Mouse (Mus musculus) erythroblast, embryonic 14.5 days (primary cell): ENCODE data around the gene Smad3. TPM values are rescaled to one million over a fixed set of nuclear protein-coding genes. Genes with fewer than 3 reads are reported as not detected.
A peak's percentile ranks its signal among the peaks of the same experiment; 100 is the strongest.

Experiments
- H3K27me3 ChIP-seq: 2 replicates; pipeline ENCODE4 v1.6.1; 2012; ENCODE audit warnings: inconsistent platforms; ENCODE audit not compliant: control insufficient read depth
- H3K36me3 ChIP-seq: 2 replicates; pipeline ENCODE4 v1.6.1; 2012; ENCODE audit warnings: mild to moderate bottlenecking, inconsistent platforms; ENCODE audit not compliant: control insufficient read depth
- H3K4me1 ChIP-seq: 2 replicates; pipeline ENCODE4 v1.6.1; 2012; ENCODE audit warnings: inconsistent platforms; ENCODE audit not compliant: control insufficient read depth
- H3K4me3 ChIP-seq: replicated peaks from 2 replicates; pipeline ENCODE3; 2012; ENCODE audit warnings: moderate library complexity, mild to moderate bottlenecking, inconsistent platforms
- H3K9me3 ChIP-seq: 2 replicates; pipeline ENCODE4 v1.6.1; 2012; ENCODE audit warnings: low read length, inconsistent platforms, mixed read lengths; ENCODE audit not compliant: control insufficient read depth
- GATA1 ChIP-seq: IDR thresholded peaks from 2 replicates; pipeline ENCODE4 v1.6.1; 2012; ENCODE audit warnings: low read length, inconsistent platforms, mixed read lengths
- TAL1 ChIP-seq: IDR thresholded peaks from 3 replicates; pipeline ENCODE4 v1.6.1; 2012; ENCODE audit warnings: low read length, inconsistent platforms, mixed read lengths
- polyA plus RNA-seq: library from polyadenylated mRNA; stranded (reverse); fragments of >175 nt; gene quantifications from 2 replicates; pipeline ENCODE4 v1.2.3, GENCODE M21; 2012

Smad3 gene
- polyA plus RNA-seq, 1 experiment, result 0.06 TPM

DNA sequence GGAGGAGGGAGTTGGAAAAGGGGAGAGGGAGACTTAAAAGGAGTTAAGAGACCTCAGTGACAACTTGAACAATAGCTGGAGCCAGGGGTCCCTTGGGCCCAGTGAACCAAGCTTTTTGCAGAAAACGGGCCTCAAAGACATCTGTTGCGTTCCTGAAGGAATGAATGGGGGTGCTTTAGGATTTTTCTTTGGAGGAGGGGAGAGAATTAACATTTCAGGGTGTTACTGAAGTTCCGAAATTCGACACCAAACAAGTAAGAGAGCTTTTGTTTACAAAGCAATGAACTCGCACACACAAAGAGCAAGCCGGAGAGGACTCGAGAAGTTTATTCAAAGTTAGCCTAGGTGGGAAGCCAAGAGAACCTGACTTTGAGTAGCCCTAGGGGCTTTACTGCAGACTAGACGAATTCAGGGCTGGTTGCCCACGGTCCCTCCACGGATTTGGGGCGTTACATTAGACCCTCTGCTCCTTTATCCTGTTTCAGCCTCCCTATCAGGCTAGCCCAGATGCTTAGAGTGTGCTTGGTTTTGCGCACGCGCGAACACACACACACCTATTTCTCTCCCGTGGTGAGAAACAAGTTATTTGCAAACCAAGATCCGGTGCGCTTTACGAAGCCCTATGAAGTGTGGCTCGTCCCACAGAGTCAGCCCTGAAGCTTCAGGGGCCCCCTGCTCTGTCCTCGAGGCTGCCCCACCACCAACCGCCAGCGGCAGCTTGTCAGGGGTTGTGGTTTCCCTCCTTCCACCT, 1.0 kb upstream of the Smad3 start:
- Histone ChIP-seq H3K9me3 (peaks cover 5% of the 10 kb centered on the region), H3K4me3 (peak overlapping the region; percentile 82), H3K27me3 (no peaks in the 10 kb centered on the region), H3K4me1 (peaks cover 69% of the 10 kb centered on the region), H3K36me3 (no peaks in the 10 kb centered on the region; the same call in 1 of the 2 replicates)
- TF ChIP-seq GATA1 (0 out of 2 replicates have a peak, but pooled peaks have one; percentile 49), TAL1 (peak; percentile 69)

DNA sequence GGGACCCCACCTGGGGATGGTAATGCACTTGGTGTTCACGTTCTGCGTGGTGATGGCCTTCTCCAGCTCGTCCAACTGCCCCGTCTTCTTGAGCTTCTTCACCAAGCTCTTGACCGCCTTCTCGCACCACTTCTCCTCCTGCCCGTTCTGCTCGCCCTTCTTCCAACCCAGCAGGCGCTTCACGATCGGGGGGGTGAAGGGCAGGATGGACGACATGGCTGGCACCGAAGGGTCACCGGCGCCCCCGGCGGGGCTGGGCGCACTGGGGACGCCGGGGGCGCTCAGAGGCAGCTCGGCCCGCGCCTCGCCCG, 377 bp downstream of the Smad3 start:
- Histone ChIP-seq H3K27me3 (no peaks in the 10 kb centered on the region), H3K36me3 (no peaks in the 10 kb centered on the region; the same call in 1 of the 2 replicates), H3K9me3 (peaks cover 5% of the 10 kb centered on the region), H3K4me1 (peaks cover 76% of the 10 kb centered on the region), H3K4me3 (peak overlapping the region; percentile 82)
- no peak for TF ChIP-seq GATA1
- no peak for TF ChIP-seq TAL1

DNA sequence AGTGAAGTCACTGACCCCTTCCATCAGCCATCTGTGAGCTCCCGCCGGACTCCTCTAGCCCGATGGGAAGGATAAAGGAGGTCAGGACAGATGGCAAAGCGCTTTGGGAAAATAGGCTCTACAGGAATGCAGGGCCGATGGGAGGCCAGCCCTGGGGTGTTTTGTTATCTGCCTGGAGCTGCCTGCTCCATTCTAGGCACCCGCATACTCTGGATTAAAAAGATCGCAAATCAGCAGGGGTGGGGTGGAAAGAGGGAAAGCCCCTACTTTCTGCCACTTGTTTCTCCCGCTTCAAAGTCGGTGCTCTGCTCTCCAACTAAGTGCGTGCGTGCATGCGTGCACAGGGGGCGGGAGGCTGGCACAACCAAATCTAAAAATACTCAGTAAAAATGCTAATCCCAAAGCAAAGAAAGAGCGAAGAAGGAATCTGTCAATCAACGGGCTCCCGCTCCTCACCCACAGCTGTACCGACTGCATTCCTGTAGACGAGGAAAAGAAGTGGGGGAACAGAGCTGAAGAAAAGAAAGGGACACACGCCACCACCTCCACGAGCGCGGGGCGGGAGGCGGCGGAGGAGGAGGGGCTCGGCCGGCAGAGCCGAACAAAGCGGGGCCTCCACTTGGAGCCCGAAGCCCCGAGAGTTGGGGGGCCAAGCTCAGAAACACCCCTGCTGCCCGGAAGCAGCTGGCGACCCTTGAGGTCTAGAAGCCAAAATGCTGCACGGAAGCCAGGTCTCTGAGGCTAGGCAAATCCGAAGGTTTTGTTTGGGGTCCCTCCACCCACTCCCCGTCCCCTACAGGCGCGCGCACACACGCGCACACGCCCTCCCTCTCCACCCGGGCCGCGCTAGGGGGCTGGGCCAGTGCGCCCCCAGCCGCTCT, 973 bp downstream of the Smad3 start:
- Histone ChIP-seq H3K9me3 (peaks cover 5% of the 10 kb centered on the region), H3K36me3 (peaks cover 2% of the 10 kb centered on the region), H3K4me1 (peaks cover 76% of the 10 kb centered on the region), H3K27me3 (no peaks in the 10 kb centered on the region), H3K4me3 (peak overlapping the region; percentile 82)
- TF ChIP-seq GATA1, result no peak

DNA sequence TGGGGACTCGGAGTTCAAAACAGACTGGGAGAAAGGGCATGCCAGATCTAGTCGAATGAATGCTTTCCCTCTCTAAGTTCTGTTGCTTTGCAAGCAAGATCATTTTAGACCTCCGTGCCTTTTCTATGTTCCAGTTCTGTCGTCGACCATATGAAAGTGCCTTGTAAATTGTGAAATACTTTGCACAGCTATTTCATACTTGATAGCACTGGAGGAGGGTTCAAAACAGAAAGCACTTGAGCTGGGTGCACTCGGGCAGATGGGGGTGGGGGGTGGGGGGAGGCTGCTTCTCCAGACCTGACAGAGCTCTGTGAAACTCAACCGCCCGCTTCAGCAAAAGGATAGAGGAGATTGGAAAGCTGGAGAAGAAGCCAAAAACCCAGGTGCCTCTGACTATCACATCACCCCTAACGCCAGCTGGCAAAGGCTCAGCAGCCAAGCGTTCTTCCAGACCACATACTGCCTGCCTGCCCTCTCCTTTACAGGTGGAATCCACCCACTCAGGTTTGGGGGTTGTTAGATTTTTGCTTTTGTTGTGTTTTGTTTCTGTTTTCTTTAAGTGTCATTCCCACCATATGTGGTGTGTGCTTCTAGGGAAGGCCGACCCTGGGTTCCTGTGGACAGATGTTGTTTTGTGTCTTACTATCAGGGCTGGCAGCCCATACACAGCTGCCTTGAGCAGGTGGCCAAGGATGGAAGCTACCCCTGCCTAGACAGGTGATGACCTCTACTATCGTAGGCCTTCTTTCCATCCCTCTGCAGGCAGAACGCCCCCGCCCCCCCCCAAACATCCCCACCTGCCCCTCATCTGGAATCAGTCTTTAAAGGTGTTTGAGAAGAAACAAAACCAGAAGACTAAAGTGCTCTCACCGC, 1.9 kb downstream of the Smad3 start:
- no peaks in the 10 kb centered on the region for H3K9me3 ChIP-seq
- TF ChIP-seq GATA1 (no peak), TAL1 (no peak)
- peak overlapping the region; percentile 82 for H3K4me3 ChIP-seq
- H3K36me3 ChIP-seq, result peaks cover 2% of the 10 kb centered on the region
- H3K27me3 ChIP-seq, result no peaks in the 10 kb centered on the region
- H3K4me1 ChIP-seq, result peaks cover 76% of the 10 kb centered on the region

DNA sequence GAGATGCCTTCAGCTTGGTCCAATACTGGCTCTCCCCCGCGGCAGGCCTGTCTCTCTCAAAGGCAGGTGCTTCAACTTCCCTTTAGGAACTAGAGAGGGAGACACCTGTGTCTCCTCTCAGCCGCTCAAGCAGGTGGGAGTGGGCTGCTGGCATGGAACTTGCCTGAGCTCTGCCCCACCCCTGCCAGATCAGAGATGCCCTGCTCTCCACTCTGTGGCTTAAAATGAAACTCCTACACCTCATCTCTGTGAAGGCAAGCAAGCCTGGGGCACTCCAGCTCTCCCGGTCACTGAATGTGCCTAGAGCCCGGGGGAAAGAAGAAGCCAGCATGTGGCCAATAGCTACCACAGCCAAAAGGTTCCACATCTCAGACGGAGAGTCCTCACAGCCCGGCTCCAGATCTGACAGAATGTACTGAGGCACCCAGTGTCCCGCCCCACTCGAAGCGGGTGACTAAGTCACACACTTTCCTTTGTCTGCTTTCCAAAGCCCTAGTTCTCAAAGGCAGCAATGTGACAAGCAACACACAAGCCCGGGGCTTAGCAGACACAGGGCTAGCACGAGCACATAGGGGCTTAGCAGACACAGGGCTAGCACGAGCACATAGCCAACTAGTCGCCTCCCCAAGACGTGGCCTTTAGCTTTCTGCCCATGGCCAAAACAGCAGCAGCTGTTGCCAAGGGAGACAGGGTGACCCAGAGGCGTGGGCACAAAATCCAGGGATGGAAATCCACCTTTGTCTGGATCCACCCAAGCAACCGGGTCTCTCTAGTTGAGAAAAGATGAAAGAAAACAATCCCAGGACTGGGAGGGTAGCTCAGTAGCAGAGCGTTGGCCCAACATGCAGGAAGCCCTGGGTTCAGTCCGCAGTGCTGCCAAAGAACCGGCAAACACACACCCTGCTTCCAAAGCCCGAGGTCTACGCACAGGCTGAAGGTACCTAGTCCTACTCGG, 3.0 kb downstream of the Smad3 start:
- Histone ChIP-seq H3K9me3 (no peaks in the 10 kb centered on the region), H3K36me3 (peaks cover 2% of the 10 kb centered on the region; the same call in 1 of the 2 replicates), H3K4me1 (peaks cover 72% of the 10 kb centered on the region), H3K27me3 (no peaks in the 10 kb centered on the region), H3K4me3 (peak overlapping the region; percentile 5)
- TF ChIP-seq TAL1, result no peak
- TF ChIP-seq GATA1, result no peak

DNA sequence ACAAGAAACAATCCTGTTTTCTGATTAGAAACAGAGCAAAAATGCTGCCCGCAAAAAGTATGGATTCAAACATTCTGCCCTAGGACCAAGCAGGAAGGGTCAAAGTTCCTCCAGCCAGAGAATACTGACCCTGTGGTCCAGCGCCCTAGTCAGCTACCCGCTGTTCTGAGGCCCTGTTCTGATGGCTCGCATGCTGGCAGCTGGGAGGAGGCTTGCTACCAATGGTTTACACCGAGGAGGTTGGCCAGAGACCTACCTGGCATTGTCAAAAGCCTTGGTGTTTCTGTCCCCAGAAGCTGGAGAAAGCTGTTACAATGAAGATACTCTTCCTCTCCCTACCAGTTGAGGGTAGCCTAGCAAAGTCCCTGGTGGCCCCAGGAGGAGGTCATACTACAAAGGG, 3.8 kb downstream of the Smad3 start:
- no peak overlapping the region for H3K4me3 ChIP-seq
- peaks cover 70% of the 10 kb centered on the region for H3K4me1 ChIP-seq
- H3K36me3 ChIP-seq, result peaks cover 2% of the 10 kb centered on the region; the same call in 1 of the 2 replicates
- no peaks in the 10 kb centered on the region for H3K27me3 ChIP-seq
- no peaks in the 10 kb centered on the region for H3K9me3 ChIP-seq
- TF ChIP-seq TAL1, result no peak
- TF ChIP-seq GATA1, result no peak

DNA sequence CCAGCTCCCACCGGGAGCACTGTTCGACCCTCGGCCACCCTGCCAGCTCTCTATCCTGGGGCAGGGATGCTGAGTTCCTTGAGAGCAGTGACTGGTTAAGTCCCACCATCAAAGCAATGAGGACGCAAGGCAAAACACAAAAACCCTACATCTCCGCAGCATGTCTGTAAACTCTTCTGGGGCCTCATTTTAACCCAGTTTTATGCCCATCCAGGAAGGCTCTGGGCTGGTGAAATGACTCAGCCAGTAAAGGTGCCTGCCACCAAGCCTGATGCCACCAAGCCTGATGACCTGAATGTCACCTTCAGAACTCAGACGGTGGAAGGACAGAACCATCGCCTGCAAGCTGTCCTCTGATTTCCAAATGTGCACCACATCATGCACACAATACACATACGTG, 4.4 kb downstream of the Smad3 start:
- Histone ChIP-seq H3K36me3 (peaks cover 2% of the 10 kb centered on the region; the same call in 1 of the 2 replicates), H3K4me3 (no peak overlapping the region), H3K27me3 (no peaks in the 10 kb centered on the region), H3K4me1 (peaks cover 67% of the 10 kb centered on the region), H3K9me3 (no peaks in the 10 kb centered on the region)
- TF ChIP-seq GATA1 (no peak), TAL1 (no peak)

DNA sequence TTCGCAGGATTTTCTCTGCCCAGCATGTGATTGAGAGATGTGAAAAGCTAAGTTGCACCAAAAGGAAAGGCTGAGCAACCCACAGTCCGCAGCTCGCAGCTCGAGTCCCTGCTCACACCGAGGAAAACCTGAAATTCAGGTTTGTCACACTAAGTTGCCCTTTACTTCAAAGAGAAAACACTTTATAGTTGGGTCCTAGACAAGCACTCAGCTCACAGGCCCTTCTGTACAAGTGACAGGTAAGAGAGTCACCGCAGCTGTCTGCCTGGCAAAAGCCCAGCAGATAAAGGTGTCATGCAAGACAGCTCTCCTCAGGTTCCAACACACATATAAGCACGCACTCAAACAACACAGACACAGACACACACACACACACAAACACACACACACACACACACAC, 5.2 kb downstream of the Smad3 start:
- Histone ChIP-seq H3K9me3 (no peaks in the 10 kb centered on the region), H3K36me3 (peaks cover 2% of the 10 kb centered on the region; the same call in 1 of the 2 replicates), H3K4me3 (no peak overlapping the region), H3K27me3 (no peaks in the 10 kb centered on the region), H3K4me1 (peaks cover 67% of the 10 kb centered on the region)
- TF ChIP-seq GATA1, result no peak
- no peak for TF ChIP-seq TAL1
